Mouse (Mus musculus): Measurements from ENCODE around the gene Bcl9l.

DNA sequence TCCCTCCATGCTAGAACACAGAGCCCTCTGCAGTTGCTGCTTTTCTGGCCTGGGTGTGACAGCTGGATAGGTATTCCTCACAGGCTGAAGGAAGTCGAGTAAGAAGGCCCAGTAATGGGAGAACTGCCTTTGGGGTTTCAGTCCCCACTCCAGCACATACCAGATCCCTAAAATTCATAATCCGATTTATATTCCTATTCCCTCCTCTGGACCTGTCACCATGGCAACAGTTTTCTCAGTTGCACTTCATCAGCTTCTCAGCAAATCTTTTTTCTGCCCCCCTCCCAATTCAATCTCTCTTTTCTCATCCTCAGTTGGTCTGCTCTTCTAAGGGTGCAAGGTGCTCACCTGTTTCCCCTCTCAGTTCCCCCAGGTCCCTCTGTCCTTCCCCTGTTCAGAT is 13.8 kb upstream of the Bcl9l start:
- TF ChIP-seq EP300 (IDR thresholded peaks at IDR 0.05; ENCODE audit: low read depth) (no peak), CTCF (IDR thresholded peaks at IDR 0.05; ENCODE audit: low read depth) (no peak)
